Comparison of ENCODE assay signal across 9 mouse cellular contexts in the genomic region with DNA sequence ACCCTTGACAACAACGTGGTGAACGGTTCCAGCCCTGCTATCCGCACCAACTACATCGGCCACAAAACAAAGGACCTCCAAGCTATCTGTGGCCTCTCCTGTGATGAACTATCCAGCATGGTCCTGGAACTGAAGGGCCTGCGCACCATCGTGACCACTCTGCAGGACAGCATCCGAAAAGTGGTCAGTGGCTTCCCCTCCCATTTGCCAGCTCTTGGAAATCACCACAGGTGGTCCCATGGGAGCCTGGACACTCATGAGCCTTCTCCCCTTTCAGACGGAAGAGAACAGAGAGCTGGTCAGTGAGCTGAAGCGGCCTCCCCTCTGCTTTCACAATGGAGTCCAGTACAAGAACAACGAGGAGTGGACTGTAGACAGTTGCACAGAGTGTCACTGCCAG. TPM values are rescaled to one million over a fixed set of nuclear protein-coding genes. Genes with fewer than 3 reads are reported as not detected.
A peak's percentile ranks its signal among the peaks of the same experiment; 100 is the strongest.
DNase-seq lines count a peak whose midpoint lies in the region; ATAC-seq lines count a peak whose summit lies in the region.
"Had no signal": no experiment of that assay in that cellular context is flagged by ENCODE, and none has a peak within 500 bp of the region (broad histone marks: within the 10 kb centered on the region; RNA-seq: fewer than 3 reads in every experiment).

No protein-coding gene starts in this region.

- intact Hi-C loops in left cerebral cortex, postnatal 36 days (cut with DNase I): loop anchor here (5.0 to 10.0 kb wide), 3 partner anchors 133 to 662 kb away; no protein-coding TSS in a partner anchor

- no peak for ATAC-seq in hindbrain, embryonic 16.5 days
- no peak for ATAC-seq in embryonic facial prominence, embryonic 15.5 days (ENCODE audit: insufficient number of reproducible peaks, low FRiP score, low TSS enrichment, low read depth)

- H3K4me2 ChIP-seq in hindbrain, embryonic 16.5 days (ENCODE audit: low read length): no peak overlapping the region; the same call in 1 of the 2 replicates
- H3K4me2 ChIP-seq in embryonic facial prominence, embryonic 15.5 days (replicated peaks): peak overlapping the region; percentile 93

- peaks cover 60% of the 10 kb centered on the region for H3K4me1 ChIP-seq in hindbrain, embryonic 10.5 days (replicated peaks)
- H3K4me1 ChIP-seq in hindbrain, embryonic 16.5 days (ENCODE audit: control insufficient read depth, insufficient read depth, low read depth, low read length): peaks cover 13% of the 10 kb centered on the region
- peaks cover 48% of the 10 kb centered on the region for H3K4me1 ChIP-seq in embryonic facial prominence, embryonic 15.5 days
- H3K4me1 ChIP-seq in limb, embryonic 10.5 days: peaks cover 68% of the 10 kb centered on the region

- peak overlapping the region; percentile 70 for H3K4me3 ChIP-seq in hindbrain, embryonic 10.5 days
- no peak overlapping the region for H3K4me3 ChIP-seq in hindbrain, embryonic 16.5 days (ENCODE audit: low read length)
- peak overlapping the region; percentile 66 for H3K4me3 ChIP-seq in embryonic facial prominence, embryonic 15.5 days (replicated peaks)
- H3K4me3 ChIP-seq in limb, embryonic 10.5 days: no peak overlapping the region

- H3K36me3 ChIP-seq in hindbrain, embryonic 10.5 days: peaks cover 52% of the 10 kb centered on the region
- no peaks in the 10 kb centered on the region for H3K36me3 ChIP-seq in hindbrain, embryonic 16.5 days (ENCODE audit: control insufficient read depth, insufficient read depth, low read length)
- H3K36me3 ChIP-seq in embryonic facial prominence, embryonic 15.5 days: peaks cover 47% of the 10 kb centered on the region
- H3K36me3 ChIP-seq in limb, embryonic 10.5 days: peaks cover 29% of the 10 kb centered on the region

- no peaks in the 10 kb centered on the region for H3K9me3 ChIP-seq in hindbrain, embryonic 10.5 days
- H3K9me3 ChIP-seq in hindbrain, embryonic 16.5 days (ENCODE audit: control insufficient read depth, low read length): no peaks in the 10 kb centered on the region
- H3K9me3 ChIP-seq in embryonic facial prominence, embryonic 15.5 days (replicated peaks): no peaks in the 10 kb centered on the region
- no peaks in the 10 kb centered on the region for H3K9me3 ChIP-seq in limb, embryonic 10.5 days (replicated peaks)

- H3K27me3 ChIP-seq in hindbrain, embryonic 10.5 days (ENCODE audit: insufficient read depth, poor library complexity, severe bottlenecking): peaks cover 18% of the 10 kb centered on the region
- peaks cover 3% of the 10 kb centered on the region; the same call in 1 of the 2 replicates for H3K27me3 ChIP-seq in hindbrain, embryonic 16.5 days (replicated peaks; ENCODE audit: control insufficient read depth, insufficient read depth, low read length)
- H3K27me3 ChIP-seq in embryonic facial prominence, embryonic 15.5 days: 0 out of 2 replicates have a peak, but pooled peaks cover 2% of the 10 kb centered on the region
- peaks cover 24% of the 10 kb centered on the region for H3K27me3 ChIP-seq in limb, embryonic 10.5 days (ENCODE audit: low read depth, poor library complexity, severe bottlenecking)

- 58% methylated on average over 10 of the region's 10 CpGs for WGBS in hindbrain, embryonic 10.5 days
- WGBS in hindbrain, embryonic 16.5 days: 68% methylated on average over 10 of the region's 10 CpGs
- WGBS in embryonic facial prominence, embryonic 15.5 days: 69% methylated on average over 10 of the region's 10 CpGs
- WGBS in limb, embryonic 10.5 days: 84% methylated on average over 10 of the region's 10 CpGs

- peak overlapping the region; percentile 69; the same call in 1 of the 2 replicates for H3K27ac ChIP-seq in hindbrain, embryonic 10.5 days
- H3K27ac ChIP-seq in hindbrain, embryonic 16.5 days (ENCODE audit: low read depth, low read length): no peak overlapping the region
- H3K27ac ChIP-seq in embryonic facial prominence, embryonic 15.5 days (replicated peaks): no peak overlapping the region
- peak overlapping the region; percentile 25; the same call in 1 of the 2 replicates for H3K27ac ChIP-seq in limb, embryonic 10.5 days

- H3K9ac ChIP-seq in hindbrain, embryonic 16.5 days (ENCODE audit: low read depth, low read length): no peak overlapping the region
- H3K9ac ChIP-seq in embryonic facial prominence, embryonic 15.5 days: no peak overlapping the region

- no peak for DNase-seq in hindbrain, embryonic 10.5 days (ENCODE audit: low spot score)
- peak; percentile 61 for DNase-seq in 3134 (ENCODE audit: extremely low read depth, insufficient read length, low spot score)
- no peak for DNase-seq in limb, embryonic 10.5 days (ENCODE audit: low spot score)
- DNase-seq in adrenal gland, adult 8-10 months: no peak
- no peak for DNase-seq in cerebellum, adult 18-20 months
- no peak for DNase-seq in left cerebral cortex, postnatal 36 days (ENCODE audit: low spot score in 2 of 2)
- DNase-seq: thymus, adult 18-20 months had no signal

RNA-seq across cellular contexts. Expression of a gene that starts 3.0 kb away (rescaled TPM):
- polyA plus RNA-seq in hindbrain, embryonic 10.5 days (2016; fragmentation: Nextera tagmentation; extraction: Ambion mirVana): 27.3 and 33.8 TPM in 2 replicates
- polyA plus RNA-seq in hindbrain, embryonic 16.5 days (2015; fragmentation: Nextera tagmentation; extraction: Ambion mirVana): 6.2 and 8.9 TPM in 2 replicates
- polyA plus RNA-seq in embryonic facial prominence, embryonic 15.5 days (2015; fragmentation: Nextera tagmentation; extraction: Ambion mirVana): 66.6 and 69.1 TPM in 2 replicates
- 13.2 and 22.8 TPM in 2 replicates for polyA plus RNA-seq in limb, embryonic 10.5 days (2016; fragmentation: Nextera tagmentation; extraction: Ambion mirVana)
- 10 to 100 TPM; 13.4 to 41.0 (median 19.9) TPM for total RNA-seq in adrenal gland, adult 8-10 months (2022)
- 1 to 10 TPM; 1.7 to 2.1 TPM for total RNA-seq in left cerebral cortex, postnatal 36 days (2021)

Comparison
In these comparisons a context has a peak if more than half of its experiments do, and no peak if none do; other contexts are left out.
1. H3K27ac ChIP-seq: peak in hindbrain, embryonic 10.5 days (single experiment) and limb, embryonic 10.5 days (single experiment); none in hindbrain, embryonic 16.5 days (single experiment) and embryonic facial prominence, embryonic 15.5 days (single experiment).
2. H3K4me3 ChIP-seq: peak in hindbrain, embryonic 10.5 days (single experiment) and embryonic facial prominence, embryonic 15.5 days (single experiment); none in hindbrain, embryonic 16.5 days (single experiment) and limb, embryonic 10.5 days (single experiment).